Mouse (Mus musculus) adrenal gland, postnatal 36 days (tissue): ENCODE measurements around the gene Gcgr. TPM values are rescaled to one million over a fixed set of nuclear protein-coding genes. Genes with fewer than 3 reads are reported as not detected.

ENCODE experiments used
- DNase-seq, 2 experiments: peaks; one replicate each; pipeline ENCODE4 v3.0.0; 2021; ENCODE audit warnings: mixed read lengths in 1 of 2
- long read RNA-seq, 2 experiments: library from polyadenylated mRNA; stranded (forward); transcript quantifications; one replicate each; pipeline ENCODE4 v2.0.0; 2021; ENCODE audit warnings: borderline sequencing depth in 2 of 2
- total RNA-seq, 2 experiments: library from RNA; stranded (reverse); gene quantifications; 2 replicates each; pipeline ENCODE4 v1.2.3; 2021

The Gcgr gene
- total RNA-seq, result 1 to 10 TPM in 1 of 2 experiments, under 1 TPM in 1; 0.86 to 1.9 TPM
- long read RNA-seq, experiment 1, partial matches to known transcripts, result 1 of 4 reads
- long read RNA-seq, experiment 1, other reads (novel, unspliced or antisense), result 3 of 4 reads
- long read RNA-seq, experiment 2, partial matches to known transcripts, result 0 of 1 reads
- long read RNA-seq, experiment 2, other reads (novel, unspliced or antisense), result 1 of 1 reads

- no peak for DNase-seq
These were observed at the start of gene Gcgr for GRCm38 (mm10) chr11:120530085-120530964. Gene Gcgr (plus strand): TSS chr11:120530699.

- DNase-seq, result no peak
These were observed 47.0 kb upstream of the Gcgr start for GRCm38 (mm10) chr11:120483448-120483934.

DNA sequence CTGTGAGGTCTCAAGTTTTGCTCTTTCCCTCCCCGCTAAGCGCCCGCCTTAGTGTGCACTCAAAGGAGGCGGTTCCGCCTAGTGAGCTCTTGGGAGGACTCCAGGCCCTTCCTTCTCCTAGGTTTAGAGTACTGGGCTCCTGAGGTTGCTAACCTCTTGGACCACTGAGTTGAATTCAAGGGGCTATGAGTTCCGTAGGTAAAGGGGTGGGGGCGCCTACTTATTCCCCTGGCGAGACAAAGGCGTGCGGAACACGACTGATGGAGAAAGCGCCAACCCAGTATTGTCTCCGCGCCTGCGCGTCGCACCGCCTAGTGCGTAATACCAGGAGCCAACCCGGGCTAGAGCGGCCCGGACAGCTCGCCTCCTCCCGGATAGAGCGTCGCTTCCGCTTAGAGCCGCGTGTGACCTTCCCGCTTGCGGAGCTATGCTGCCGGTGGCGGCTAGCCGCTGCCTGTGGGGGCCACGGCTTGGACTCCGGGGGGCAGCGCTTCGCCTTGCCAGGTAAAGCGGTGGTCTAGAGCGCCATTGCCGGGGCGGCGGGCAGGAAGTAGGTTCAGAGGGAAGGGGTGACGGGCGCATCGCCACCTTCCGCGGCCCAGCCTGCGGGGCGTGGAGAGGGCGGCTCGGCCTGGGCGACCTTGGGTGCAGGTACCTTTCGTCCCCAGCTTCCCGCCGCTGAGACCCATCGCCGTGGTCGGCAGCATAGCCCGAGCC lies 46.1 kb upstream of the Gcgr start, which contains the start of gene Mrpl12:
Gene Mrpl12 (plus strand): TSS at position 349 of the 717 bp plus-strand sequence.
- DNase-seq, result peak; percentile 94

GRCm38 (mm10) chr11:120485251-120485650 lies 45.2 kb upstream of the Gcgr start:
- no peak for DNase-seq

GRCm38 (mm10) chr11:120488516-120488915 lies 42.0 kb upstream of the Gcgr start:
- DNase-seq, result no peak

DNA sequence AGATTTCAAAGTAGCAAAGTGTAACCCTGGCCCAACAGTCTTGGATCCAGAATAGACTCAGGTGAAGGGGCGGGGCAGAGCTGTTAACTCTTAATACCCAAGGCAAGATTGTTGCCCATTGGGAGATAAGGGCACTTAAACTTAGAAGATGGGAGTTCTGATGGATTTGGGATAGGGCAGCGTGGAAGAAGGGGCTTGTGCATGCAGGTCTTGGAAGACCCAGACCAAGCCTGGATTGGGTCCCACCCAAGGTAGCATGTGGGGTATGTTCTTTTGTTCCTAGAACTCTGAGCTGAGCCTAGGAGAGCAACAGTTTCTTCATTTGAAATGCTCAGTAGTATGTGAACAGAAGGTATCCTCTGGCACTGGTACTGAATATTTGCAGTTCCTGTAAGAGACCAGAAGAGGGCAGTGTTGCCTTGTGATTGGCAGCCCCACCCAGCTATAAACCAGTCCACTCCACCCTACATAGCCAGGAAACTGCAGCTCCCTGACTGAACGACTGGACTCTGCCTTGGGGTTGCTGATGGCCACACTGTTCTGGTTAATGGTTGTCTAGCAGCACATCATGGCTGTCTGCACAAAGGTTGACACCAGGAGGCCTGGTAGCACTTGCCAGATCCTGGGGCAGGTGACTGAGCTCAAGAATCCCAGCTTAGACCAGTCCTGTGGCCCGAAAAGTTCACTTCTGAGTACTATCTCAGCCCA lies 41.3 kb upstream of the Gcgr start:
- DNase-seq, result peak; percentile 64 to 76

DNA sequence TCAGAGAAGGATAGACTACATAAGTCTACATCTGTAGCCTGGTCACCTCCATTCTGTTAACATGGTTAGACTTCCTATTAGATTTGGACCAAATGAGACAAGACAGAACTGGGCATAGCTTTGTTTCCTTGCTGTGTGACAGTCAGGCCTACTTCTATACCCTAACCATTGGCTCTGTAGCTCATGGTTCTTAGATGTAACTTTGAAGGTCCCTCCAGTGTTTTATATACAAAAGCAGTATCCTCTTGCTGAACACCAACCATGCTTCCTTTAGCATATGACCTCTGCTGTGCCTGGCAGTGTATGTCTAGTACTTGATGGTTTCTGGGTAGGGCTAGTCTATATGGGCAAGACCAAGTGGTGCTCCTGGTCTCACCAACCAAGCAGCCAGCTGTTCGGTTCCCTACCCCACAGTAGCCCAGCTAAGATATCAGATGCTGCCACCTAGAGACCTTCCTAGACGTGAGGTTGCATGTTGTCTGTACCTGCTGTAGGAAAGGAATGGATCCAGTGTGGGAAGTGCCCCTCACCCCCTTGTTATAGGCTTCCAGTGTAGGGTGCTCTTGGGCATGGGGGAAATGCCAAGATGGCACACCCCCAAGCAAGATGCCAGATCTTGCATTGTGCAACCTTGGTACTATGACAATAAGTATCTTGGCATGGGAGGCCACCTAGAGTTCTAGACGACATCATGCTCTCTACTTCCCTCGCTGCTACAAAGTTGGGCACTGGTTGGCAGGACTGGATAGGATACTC lies 40.0 kb upstream of the Gcgr start:
- no peak for DNase-seq

GRCm38 (mm10) chr11:120491317-120492023 lies 39.0 kb upstream of the Gcgr start, which contains the start of gene Slc25a10:
Gene Slc25a10 (plus strand): TSS chr11:120491840.
- DNase-seq, result peak; percentile 93 to 97

DNA sequence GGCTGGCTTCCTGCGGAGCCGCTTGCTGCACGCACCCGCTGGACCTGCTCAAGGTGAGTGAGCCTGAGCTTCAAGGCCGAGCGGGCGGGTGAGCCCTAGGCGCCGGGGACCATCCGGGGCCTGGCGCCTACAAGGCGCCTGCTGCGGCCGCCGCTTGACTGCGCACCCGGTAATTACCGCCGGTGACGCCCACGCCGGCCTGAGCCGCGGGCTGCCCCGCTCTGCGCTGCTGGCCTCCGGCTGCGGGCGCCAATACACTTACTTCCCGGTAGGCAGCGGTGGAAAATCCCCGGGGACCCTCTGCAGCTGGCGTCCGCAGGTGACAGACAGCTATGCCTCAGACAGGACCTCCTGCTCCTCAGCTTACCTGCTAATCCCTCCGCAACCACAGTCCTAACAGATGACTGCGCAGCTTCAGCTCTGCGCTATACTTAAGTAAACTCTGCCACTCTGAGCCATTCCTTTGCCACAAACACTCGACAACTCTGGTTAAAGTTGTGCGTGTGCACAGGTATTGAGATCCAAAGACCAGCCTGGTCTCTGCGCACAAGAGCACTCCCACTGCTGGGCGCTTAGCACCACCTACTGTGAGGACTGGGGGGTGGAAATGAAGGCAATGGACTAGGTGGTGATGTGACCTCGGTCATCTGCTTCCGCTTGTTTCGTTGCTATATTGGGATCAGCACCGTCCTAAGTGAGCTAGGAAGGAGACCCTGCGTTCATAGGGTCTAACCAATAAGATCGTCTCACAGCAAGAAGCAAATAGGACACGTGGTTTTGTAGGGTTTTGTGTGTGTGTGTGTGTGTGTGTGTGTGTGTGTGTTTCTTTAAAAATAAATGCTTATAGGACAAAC lies 38.2 kb upstream of the Gcgr start:
- peak; percentile 57 to 65 for DNase-seq

DNA sequence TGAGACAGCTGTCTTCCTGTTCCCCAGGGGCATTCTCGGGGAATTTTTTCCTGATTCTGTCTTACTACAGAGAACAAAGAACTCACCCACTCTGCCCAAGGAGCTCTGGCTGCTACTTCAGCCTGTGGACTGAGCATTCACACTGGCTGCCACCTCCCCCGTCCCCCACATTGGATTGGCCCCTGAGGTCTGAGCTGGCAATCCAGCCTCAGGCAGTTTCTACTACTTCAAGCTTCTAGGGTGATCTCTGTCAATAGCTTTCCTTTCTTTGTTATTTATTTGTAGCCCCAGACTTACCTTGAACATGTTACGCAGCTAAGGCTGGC lies 37.7 kb upstream of the Gcgr start:
- DNase-seq, result peak in 1 of 2 experiments; percentile 25

DNA sequence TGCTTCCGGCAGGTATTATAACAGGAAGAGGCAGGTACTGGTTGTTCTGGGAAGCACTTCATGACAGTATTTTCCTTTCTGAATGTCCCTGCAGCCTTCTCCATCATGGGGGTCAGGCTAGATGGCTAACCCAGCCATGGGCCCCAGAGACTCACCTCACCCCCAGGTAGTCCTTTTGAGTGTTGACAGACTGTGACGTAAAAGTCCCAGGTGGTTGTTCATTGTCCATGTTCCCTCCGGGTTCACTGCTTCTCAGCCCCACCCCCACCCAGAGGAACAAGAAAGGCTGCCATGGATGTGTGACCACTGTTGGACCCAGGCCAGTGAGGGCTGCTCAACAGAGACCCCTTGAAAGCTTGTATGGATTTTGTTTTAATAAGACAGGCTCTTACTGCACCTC lies 37.1 kb upstream of the Gcgr start:
- no peak for DNase-seq

DNA sequence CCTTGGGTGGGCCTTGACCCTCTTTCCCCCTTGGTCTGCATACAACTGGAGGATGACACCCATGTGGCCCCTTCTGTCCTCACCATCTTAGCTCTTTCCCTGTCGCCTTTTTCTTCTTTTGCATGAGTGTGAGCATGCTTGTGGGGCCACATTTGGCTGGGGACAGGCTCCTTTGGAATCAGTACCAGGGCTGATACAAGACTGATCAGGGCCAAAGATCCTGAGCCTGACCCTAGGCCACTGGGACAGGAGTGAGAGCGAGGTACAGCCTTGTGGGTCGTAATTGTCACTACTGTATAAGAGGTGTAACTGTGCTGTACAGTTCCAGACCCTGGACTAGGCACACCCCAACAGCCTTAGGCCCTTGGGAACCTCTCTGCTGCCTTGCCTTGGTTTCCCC lies 36.6 kb upstream of the Gcgr start:
- DNase-seq, result no peak

GRCm38 (mm10) chr11:120497436-120497835 lies 33.1 kb upstream of the Gcgr start:
- peak; percentile 90 to 93 for DNase-seq

- peak; percentile 74 to 79 for DNase-seq
These were observed 32.3 kb upstream of the Gcgr start for GRCm38 (mm10) chr11:120498226-120498625.

GRCm38 (mm10) chr11:120498891-120499290 lies 31.6 kb upstream of the Gcgr start:
- no peak for DNase-seq

GRCm38 (mm10) chr11:120499894-120500293 lies 30.6 kb upstream of the Gcgr start:
- DNase-seq, result no peak

GRCm38 (mm10) chr11:120500357-120500756 lies 30.1 kb upstream of the Gcgr start:
- peak; percentile 22 to 49 for DNase-seq

GRCm38 (mm10) chr11:120501018-120501417 lies 29.5 kb upstream of the Gcgr start:
- DNase-seq, result no peak

GRCm38 (mm10) chr11:120501701-120502100 lies 28.8 kb upstream of the Gcgr start:
- DNase-seq, result no peak

DNA sequence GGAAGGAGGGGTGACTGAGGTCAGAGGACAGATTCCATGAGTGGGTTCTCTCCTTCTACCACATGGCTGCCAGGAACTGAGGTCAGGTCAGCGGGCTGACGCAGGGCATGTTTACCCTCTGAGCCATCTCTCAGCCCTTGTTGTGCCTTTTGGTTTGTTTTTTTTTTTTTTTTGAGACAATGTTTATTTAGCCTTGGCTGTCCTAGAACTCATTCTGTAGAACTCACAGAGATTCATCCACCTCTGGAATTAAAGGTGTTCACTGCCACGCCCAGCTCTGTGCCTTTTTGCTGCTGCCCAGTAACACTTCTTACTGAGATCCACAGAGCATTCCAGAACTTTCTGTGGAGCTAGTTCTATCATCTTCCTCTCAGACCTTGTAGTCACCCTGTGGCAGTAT lies 24.8 kb upstream of the Gcgr start:
- DNase-seq, result no peak
